Mouse (Mus musculus) spleen, embryonic (tissue): ENCODE data around the gene Sgms1.

ENCODE experiments used
- CTCF ChIA-PET: fragments of 350-600 bp; sonication (Branson Sonifier 250); formaldehyde crosslinking; loops from one replicate; lab custom pipeline; 2022; lab: Charles Lee

Gene Sgms1

DNA sequence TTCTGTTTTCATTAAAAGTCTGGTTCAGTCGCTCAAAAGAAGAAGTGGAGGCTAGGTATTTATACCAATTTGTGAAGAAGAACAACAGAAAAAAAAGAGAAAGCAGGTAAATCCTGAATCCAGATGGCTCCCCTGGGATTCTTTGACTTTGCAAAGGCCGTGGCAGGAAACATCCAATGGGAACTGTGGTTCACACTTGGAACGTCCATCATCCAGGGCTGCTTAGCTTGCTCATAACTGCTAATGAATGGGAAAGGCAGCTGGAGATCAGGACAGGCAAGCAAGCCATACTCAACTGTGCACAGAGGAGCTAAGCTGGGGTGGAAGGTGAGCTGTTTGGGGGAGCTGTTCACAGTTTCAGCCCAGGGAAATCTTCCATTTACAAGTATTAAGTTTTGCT, 115.8 kb downstream of the Sgms1 start:
- CTCF ChIA-PET, result no interaction called here

DNA sequence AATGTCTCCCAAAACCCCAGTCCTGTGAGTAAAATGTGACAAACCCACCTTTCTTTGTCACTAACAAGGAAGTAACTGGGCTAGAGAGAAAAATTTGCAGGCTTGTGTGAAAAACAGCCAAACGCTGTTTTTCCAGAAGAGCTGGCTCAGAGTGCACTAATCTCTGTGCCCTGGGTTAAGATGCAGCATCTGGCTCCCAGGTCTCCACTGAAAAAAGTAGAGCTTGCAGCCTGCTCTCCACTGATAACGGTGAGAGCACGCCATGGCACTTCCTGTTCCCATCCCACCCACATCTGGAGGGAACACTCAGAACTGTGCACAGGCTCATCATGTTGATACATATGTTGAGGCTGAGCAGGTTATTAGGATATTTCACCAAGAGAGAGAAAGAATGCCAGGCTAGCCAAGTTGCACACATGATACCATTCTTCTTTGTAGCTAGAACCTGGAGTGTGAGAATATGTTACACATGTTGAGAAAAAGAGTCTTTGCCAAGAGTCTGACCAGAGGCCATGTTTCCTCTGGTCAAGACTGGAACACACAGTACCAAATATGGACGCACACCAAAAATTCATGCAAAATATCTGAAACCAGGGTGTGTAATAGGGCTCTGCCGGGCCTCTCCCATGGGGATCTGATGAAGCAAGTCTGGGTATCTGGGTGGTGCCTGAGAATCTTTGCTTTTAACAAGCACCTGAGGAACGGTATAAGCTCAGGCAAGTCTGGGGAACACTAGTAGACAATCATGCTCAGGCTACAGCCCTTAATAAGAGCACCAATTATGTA, 116.8 kb downstream of the Sgms1 start:
- CTCF ChIA-PET, result no interaction called here

DNA sequence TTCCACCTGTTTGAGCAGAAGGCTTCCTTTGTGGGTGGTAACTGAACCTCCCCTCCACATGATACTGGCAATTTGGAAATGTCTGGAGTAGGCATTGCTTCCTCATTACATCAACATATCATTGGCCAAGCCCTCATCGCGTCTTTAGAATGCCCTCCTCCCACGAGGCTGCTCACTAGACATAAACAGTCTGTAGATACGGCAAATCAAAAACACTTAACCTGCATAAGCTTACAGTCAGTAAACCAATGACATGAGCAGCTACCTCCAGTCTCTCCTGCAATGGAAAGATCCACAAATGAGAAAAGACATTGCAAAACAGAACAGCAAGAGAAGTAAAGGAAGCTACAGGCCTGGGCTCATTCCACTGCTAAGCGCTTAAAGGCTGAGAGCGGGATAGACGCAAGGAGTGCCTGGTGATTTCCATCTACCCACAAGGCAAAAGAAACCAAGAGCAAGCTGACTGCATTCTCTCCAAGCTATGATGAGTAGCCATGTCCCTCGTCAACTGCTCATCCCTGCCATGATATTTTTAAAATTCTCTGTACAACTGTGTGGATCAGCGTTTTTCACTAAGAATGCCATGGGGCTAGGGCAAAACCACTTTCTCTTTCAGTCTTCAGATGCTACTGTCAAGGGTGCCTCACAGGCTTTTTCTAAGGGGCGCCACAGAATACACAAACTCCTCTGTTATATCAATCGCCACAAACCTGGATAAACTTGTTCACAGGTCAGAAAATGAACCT, 117.9 kb downstream of the Sgms1 start:
- CTCF ChIA-PET, result no interaction called here

DNA sequence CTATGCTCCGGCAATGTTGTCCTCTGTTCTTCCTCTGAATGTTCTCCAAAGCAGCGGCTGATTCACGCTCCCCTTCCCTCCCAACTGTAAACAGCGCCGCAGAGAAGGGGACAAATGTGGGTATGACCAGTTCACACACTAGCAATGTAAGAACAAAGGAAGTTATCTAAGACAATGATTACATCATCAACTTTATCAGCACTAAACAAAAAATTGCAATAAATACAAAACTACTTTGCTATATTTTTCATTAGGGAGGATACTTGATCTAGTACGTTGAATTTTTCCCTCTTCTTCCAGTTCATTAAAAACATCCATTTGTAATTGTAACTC, 119.7 kb downstream of the Sgms1 start:
- CTCF ChIA-PET, result no interaction called here

DNA sequence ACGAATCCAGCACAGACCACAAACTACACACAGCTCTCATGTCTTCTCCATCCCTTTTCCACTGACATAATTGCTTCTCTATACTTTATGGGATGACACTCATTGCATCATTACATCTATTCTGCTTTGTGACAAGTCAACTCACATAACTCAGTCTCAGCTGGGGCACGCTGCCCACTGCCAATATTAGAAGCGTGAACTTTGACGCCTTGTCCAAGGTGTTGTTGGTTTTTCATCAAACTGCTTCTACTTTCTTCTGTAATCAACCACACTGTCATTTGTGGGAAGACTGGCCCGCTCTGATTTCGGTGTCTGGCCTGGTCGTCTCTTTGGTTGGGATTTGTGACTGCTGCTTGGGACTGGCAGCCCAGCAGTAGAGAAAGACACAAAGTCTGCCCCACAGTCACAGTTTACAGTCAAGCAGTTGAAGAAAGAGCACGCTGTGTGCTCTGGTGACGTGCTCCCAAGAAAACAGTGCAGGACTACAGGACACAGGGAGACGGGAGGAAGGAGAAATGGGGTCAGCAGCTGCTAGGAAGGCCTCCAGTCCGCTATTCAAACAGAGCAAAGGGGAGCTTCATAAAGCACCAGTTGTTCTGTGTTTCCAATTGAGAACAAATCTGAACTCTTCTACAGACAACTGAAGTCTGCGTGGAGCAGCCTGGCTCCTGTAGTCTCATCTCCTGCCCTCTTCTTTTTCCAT, 120.2 kb downstream of the Sgms1 start:
- CTCF ChIA-PET, result no interaction called here

DNA sequence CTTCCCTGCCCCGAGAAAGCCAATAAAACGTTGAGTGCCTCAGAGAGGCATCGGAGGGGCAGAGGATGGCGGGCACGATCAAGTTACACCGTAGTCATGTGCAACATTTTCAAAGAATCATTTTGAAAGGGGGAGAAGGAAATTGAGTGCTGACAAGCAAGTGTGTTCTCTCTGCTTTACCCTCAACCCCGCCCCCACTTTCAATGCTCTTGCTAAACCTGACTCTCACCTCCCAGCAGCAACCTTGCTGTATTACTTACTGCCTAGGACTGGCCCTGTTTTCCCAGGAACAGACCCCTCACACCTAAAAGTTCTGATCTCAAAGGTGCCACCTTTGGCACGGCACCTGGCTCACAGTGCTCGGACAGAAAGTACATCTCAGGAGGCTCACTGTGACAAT, 121.0 kb downstream of the Sgms1 start:
- CTCF ChIA-PET, result no interaction called here

DNA sequence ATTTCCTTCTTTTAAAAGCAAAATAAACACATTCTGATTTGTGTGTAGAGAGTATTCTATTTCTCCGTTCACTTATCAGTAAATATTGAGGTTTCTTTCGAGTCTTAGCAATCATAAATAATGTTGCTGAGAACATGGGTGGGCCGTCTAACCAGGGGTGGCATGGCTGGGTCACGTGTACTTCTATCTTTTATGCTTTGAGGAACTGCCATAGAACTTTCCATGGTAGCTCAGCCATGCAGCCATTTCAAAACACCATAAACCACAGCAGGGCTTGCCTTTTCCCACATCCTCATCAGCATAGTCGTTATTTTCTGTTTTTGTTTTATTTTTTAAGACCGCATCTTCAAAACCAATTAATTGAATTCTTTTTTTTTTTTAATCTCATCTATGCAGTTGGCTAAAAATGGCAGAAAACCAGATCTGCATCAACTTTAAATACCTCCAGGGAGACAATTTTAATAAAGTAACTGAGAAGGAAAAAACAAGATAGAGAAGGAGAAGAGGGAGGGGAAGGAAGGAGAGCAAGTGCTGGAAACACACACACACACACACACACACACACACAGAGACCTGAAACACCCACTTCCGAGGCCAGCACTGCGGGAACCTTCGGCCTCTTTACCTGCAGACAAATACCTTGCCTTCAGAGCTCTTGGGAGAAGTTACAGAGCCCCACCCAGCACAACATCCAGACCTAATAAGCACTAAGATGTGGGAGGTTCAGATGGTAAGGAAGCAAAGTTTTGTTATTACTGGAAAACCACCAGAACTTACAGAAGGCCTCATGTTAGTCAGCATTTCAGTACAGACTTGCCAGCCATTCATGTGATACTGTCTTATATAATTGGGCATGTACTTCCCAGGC, 122.9 kb downstream of the Sgms1 start:
- CTCF ChIA-PET, result interaction anchor here (0.7 to 1.2 kb wide), 4 partner anchors 8 to 49 kb away, joined by 3 to 4 read pairs (median 4); no protein-coding TSS in a partner anchor

DNA sequence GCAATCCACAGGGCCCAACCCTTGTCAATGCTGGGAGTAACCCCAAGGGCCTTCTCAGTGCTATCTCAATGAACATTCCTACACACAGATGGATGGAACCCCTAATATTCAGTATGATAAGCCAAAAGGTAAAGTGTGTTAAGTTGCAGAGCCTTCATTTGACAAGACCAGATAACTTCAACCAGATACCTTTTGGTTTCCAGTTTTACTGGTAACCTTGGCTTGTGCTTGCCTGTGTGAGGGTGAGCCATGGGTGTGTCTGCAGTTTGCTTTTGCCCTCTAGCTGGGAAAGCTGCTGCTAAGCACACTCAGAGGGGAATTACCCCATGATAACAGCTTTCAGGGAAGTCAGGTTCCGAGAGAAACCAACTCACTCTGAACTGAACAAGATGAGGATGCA, 125.8 kb downstream of the Sgms1 start:
- CTCF ChIA-PET, result no interaction called here

DNA sequence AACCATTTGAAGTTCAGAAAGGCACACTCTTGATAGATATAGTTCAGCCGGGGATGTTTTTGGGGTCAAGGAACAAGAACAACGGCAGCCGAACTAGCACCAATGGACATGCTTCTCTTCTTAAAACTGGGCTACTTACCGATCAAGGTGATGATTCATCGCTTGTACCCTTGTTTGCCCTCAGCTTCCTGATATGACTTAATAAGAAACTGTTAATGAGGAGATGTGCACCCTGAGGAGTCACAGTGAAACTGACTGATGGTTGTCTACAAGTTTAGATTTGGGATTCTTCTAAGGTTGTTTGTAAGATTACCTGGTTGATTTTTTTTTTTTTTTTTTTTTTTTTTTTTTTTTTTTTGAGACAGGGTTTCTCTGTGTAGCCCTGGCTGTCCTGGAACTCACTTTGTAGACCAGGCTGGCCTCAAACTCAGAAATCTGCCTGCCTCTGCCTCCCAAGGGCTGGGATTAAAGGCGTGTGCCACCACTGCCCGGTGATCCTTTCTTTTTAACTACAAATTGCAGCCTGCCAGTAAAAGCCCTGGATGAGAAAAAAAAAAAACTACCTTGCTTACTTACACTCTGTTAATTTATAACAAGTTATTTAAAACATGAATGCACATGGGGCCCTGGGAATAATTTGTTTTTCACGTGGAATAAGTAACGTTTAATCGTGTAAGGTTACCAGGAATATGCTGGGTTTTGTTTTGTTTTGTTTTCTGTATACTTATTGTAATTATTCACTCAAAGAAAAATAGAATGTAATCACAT, 126.5 kb downstream of the Sgms1 start:
- CTCF ChIA-PET, result no interaction called here

DNA sequence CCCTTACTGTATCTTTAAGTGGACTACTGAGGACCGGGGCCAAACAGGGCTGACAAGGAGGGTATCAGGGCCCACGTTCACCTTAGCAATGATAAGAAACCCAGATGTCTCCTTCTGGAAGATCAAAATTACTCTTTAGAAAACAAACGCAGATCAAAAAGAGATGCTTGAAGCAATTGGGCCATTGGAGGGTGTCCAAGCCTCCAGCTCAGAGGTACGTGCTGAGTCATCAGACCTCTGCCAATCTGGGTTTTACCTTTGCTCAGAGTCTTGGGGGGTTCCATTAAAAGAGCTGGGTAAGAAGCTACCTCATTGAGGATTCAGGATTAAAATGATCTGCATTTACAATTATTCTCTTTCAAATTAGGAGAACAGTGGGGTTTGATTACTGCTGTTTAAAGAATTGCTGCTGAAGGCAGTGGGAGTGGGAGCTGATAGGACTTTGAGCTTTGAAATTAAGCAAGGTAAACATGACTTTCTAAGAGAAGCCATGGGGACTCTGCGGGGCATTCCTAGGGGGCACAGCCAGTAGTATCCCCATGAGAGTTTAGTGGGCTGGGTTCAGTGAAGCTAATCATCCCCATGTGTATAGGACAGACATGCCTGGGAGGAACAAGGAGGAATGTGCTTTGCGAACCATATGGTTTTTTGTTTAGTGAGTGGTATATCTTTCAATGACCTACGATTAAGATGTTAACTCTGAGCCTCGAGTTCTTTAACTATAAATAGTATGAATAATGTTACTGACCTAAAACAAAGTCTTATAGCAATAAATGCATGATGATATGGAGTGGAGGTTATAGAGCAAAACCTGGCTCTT, 128.4 kb downstream of the Sgms1 start:
- CTCF ChIA-PET, result no interaction called here

DNA sequence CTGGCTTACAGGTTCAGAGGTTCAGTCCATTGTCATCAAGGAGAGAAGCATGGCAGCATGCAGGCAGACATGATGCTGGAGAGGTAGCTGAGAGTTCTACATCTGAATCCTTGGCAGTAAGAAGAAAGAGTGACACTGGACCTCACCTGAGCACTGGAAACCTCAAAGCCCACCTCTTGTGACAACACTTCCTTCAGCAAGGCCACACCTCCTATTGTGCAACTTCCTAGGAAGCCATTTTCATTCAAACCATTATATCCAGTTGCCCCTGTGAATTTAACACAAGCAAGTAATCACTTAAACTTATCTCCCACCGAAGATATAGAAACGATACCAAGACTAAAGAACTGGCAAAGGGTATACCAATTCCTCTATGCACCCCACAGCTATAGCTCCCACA, 129.7 kb downstream of the Sgms1 start:
- CTCF ChIA-PET, result no interaction called here

DNA sequence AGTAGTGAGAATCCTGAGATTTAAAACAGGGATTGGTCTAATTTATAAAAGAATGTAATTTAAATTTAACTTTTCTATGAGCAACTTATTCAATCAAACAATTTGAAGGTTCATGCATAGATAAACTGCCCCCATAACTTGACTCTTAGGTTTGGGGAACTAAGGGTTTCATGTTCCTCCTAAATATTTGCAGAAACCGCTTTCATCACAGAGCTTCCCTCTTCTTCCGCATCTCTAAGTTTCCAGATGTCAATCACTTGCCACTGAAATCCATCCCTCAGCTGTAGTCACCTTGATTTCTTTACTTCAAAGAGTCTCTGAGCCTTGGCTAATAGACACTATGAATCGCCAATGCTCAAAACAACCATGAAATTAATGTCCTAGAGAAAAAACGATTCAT, 130.5 kb downstream of the Sgms1 start:
- CTCF ChIA-PET, result no interaction called here

DNA sequence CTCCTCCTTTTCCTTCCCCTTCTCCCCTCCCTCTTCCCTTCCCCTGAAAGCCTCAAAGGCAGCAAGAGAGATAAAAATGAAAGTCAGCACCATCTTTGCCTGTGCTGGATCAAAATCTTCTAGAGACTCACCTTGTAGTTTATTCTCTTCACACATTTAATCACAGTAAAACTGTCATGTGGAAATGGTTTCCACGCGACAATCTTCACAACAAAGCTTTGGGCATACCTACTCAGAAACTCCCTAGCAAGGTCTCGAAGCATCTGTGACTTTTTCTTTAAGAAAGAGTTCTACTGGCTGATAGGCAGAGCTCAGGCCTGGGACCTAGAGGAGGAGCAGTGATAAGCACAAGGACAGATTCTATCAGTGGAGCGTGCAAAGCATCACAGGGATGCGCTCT, 131.4 kb downstream of the Sgms1 start:
- CTCF ChIA-PET, result interaction anchor here (0.6 kb wide), 1 partner anchor 9 kb away, joined by 4 read pairs; no protein-coding TSS in a partner anchor

DNA sequence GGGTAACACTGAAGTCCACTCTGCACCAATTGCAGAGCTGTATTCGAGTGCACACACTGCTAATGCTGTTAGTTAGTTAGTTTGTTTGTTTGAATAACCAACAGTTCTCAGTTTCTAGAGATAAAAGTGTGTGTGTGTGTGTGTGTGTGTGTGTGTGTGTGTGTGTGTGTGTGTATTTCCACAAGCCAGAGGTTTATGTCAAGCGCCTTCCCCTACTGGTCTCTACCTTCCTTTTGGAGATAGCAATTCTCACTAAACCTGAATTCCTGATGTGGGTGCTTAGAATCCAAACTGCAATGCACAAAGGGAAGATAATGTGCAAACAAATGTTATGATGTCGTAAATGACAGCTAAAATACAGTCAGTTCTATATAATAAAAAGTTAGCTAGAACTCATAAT, 131.9 kb downstream of the Sgms1 start:
- CTCF ChIA-PET, result no interaction called here

DNA sequence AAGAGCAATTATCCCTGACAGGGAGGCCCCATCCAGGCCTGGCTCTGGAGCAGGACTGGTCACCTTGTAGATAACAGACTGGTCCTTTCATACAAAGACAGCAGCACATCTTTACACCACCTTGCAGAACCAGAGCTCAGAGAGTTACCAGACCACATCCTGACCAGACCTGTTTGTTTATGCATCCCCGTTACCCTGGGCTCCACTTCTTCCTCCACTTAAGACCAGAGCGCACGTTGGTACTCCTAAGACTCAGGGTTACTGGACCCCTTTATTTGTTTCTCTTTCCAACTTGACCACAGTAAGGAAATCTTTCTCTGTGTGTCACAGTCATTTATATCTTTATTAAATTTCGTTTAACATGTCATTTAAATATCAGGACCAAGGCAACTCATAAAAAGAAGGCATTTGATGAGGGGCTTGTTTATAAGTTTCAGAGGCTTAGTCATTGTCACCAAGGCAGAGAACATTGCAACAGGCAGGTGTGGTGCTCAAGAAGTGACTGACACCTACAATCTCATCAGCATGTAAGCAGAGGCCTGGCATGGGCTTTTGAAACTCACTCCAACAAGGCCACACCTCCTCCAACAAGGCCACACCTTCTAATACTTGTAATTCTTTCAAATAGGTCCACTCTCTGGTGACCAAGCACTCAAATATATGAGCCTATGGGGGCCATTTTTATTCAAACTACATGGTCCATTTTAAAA, 132.7 kb downstream of the Sgms1 start:
- CTCF ChIA-PET, result interaction anchor here (0.5 kb wide), 1 partner anchor 29 kb away, joined by 3 read pairs; no protein-coding TSS in a partner anchor

DNA sequence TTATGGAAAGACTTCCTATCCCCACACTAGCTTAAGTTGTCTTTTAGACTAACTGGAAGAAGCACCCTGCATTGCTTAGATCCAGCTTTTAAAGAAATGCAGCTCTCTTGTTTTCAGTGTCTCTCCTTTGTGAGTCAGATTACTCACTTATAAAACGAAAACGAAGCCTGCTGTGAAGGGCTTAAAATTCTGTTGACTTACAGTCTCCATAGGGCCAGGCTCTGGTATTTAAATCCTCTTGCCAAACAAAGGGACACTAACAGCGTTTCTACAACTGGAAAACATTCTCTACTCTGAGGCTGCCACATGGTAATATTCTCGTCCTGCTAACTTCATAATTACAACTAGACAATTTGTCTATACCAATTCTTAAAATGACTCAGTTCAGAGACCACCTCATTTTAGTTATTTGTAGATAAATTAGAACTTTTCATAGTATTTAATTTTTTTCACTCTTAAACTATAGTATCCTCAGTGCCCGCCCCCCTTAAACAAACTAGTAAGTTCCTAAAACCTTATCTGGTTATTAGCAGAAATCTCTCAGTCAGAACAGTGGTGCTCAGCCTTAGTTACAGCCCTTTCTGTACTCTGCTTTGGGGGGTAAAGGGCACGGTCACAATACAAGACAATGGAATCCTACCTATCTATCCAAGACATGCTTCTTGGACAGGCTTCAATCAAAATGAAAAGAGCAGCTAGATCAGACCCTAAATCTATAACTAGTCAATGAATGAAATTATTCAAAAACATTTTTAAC, 133.9 kb downstream of the Sgms1 start:
- CTCF ChIA-PET, result interaction anchor here (0.7 to 0.8 kb wide), 2 partner anchors 10 to 28 kb away, joined by 3 read pairs; no protein-coding TSS in a partner anchor

DNA sequence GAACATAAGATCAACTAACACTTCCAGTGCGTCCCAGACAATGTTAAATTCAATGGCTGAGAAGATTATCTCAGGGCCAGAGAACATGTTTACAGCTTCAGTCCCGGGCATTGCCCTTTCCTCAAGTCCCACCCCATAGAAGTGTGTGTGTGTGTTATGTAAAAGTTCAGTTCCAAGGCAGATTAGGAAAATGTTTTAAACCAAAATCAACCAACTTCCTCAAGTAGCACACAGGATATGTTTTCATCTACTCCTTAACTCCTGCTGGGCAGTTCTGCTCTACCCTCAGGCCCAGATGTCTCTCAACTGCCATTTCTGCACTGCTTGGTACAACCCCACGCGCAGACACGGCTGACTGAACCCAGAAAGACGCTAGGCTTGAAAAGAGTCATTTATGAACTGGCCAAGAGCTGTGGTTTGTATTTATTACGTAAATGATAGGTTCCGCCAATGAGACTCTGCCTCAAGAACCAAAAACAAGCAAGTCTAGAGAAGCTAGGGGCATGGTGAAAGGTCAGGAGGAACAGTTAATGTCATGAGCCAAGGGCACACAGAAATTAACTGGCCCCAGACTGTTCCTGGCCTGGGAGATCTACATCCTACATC, 134.7 kb downstream of the Sgms1 start:
- CTCF ChIA-PET, result interaction anchor here (0.7 kb wide), 1 partner anchor 27 kb away, joined by 3 read pairs; no protein-coding TSS in a partner anchor

DNA sequence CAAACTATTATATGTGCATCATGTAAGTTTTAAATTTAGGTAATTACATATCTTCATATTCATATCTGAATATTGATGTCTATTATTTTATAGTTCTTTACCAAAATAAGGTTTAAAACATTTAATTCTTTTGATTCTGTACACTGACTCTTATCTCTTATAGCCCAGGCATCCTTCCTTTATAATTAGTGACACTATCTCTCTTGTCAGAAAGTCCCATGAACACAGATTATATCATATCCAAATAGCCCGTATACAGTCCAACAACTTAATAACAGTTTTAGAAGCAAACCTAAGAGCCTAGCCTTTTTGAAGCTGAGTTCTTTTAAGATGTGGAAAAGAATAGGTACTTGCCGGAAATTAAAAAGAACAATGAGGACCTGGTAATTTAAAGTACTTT, 135.3 kb downstream of the Sgms1 start:
- CTCF ChIA-PET, result no interaction called here
